Mouse (Mus musculus) heart, embryonic 11.5 days (tissue): ENCODE measurements around the gene Sycn. TPM values are rescaled to one million over a fixed set of nuclear protein-coding genes. Genes with fewer than 3 reads are reported as not detected.

Source experiments
- ATAC-seq: fragments of 200-750 bp; cut with Nextera tagmentation; replicated peaks from 2 replicates; pipeline ENCODE4 v1.8.0; 2017; ENCODE audit warnings: moderate library complexity; ENCODE audit not compliant: insufficient number of reproducible peaks, low FRiP score, low TSS enrichment
- H3K27ac ChIP-seq: fragments of 300-500 bp; sonication (generic); 2 replicates; pipeline ENCODE4 v1.5.1; 2014; ENCODE audit warnings: mild to moderate bottlenecking, low read depth, low read length
- H3K27me3 ChIP-seq: fragments of 300-500 bp; sonication (generic); 2 replicates; pipeline ENCODE4 v1.6.1; 2014; ENCODE audit warnings: mild to moderate bottlenecking, low read length, mixed read lengths; ENCODE audit not compliant: control insufficient read depth, insufficient read depth
- H3K36me3 ChIP-seq: fragments of 300-500 bp; sonication (generic); 2 replicates; pipeline ENCODE4 v1.6.1; 2014; ENCODE audit warnings: mild to moderate bottlenecking, low read length, moderate library complexity, mixed read lengths; ENCODE audit not compliant: control insufficient read depth, insufficient read depth
- H3K4me1 ChIP-seq: fragments of 300-500 bp; sonication (generic); 2 replicates; pipeline ENCODE4 v1.6.1; 2014; ENCODE audit warnings: low read length; ENCODE audit not compliant: control insufficient read depth, insufficient read depth
- H3K4me2 ChIP-seq: fragments of 300-500 bp; sonication (generic); 2 replicates; pipeline ENCODE4 v1.6.1; 2014; ENCODE audit warnings: mild to moderate bottlenecking, moderate library complexity
- H3K4me3 ChIP-seq: fragments of 300-500 bp; sonication (generic); 2 replicates; pipeline ENCODE4 v1.5.1; 2014; ENCODE audit warnings: low read depth, low read length
- H3K9ac ChIP-seq: fragments of 300-500 bp; sonication (generic); 2 replicates; pipeline ENCODE4 v1.6.1; 2014; ENCODE audit warnings: mild to moderate bottlenecking, low read depth, low read length, moderate library complexity
- H3K9me3 ChIP-seq: fragments of 300-500 bp; sonication (generic); replicated peaks from 2 replicates; pipeline ENCODE4 v1.6.1; 2016; ENCODE audit warnings: low read length; ENCODE audit not compliant: control insufficient read depth
- WGBS: fragments of 180-500 bp; shearing (Covaris S2); extraction: QIAGEN DNeasy Blood & Tissue Kit; methylation state at CpG from one replicate; pipeline ENCODE4 v1.1.7; 2014; ENCODE audit not compliant: insufficient replicate concordance; 5-methylcytosine and 5-hydroxymethylcytosine counted together
- polyA plus RNA-seq: library from polyadenylated mRNA; unstranded; fragments of >200 nt; fragmentation: Nextera tagmentation; extraction: Ambion mirVana; gene quantifications from 2 replicates; pipeline ENCODE4 v1.2.1, GENCODE M21; 2014

Gene Sycn
- polyA plus RNA-seq, 1 experiment from 2014 or later = not detected

DNA sequence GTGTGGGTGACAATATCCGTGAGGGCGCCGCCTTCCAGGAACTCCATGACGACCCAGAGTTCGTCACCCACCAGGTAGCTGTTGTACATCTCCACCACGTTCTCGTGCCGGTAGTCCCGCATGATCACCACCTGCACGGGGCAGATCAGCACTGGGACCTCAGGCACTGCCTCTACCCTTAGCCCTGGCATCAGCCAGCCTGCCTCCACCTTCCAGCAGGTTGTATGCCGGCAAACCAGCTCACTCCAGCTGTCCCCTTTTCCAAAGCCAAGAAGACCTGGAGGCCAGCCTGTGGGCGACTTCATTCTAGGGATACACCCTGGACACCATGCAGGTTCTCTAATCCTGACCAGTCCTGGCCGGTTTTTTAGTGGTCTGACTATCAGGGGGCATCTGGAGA lies 22.3 kb downstream of the Sycn start:
- no peak for ATAC-seq
- H3K9ac ChIP-seq = no peak overlapping the region
- no peak overlapping the region for H3K4me3 ChIP-seq
- 92% methylated on average over 13 of the region's 13 CpGs for WGBS
- H3K36me3 ChIP-seq = peaks cover 41% of the 10 kb centered on the region
- no peaks in the 10 kb centered on the region for H3K27me3 ChIP-seq
- H3K4me1 ChIP-seq = peaks cover 5% of the 10 kb centered on the region; the same call in 1 of the 2 replicates
- H3K4me2 ChIP-seq = no peak overlapping the region
- H3K9me3 ChIP-seq = no peaks in the 10 kb centered on the region
- no peak overlapping the region for H3K27ac ChIP-seq

GRCm38 (mm10) chr7:28565407-28565806 lies 24.7 kb downstream of the Sycn start:
- H3K4me2 ChIP-seq = no peak overlapping the region
- no peak overlapping the region for H3K9ac ChIP-seq
- peaks cover 34% of the 10 kb centered on the region for H3K36me3 ChIP-seq
- H3K27me3 ChIP-seq = no peaks in the 10 kb centered on the region
- no peak for ATAC-seq
- no peak overlapping the region for H3K27ac ChIP-seq
- WGBS = 81% methylated on average over 5 of the region's 5 CpGs
- H3K9me3 ChIP-seq = no peaks in the 10 kb centered on the region
- no peak overlapping the region for H3K4me3 ChIP-seq
- H3K4me1 ChIP-seq = peaks cover 4% of the 10 kb centered on the region

DNA sequence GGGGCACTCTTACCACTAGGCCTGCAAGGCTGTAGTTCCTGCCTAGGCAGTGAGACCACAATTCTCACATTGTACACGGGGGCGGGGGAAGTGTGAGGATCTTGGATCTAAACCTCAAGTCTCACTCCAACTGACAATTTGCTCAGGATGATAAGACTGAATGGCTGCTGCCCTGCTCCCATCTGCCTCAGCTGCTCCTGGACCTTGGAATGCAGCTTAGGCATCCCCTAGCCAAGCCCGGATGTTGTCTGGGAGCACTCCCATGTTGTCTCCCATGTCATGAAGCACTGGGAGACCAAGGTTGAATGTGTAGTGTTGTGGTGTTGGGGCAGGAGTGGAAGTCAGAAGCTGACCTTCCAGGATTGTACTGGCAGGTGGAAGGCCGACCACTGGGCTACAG lies 26.9 kb downstream of the Sycn start:
- peaks cover 23% of the 10 kb centered on the region for H3K4me1 ChIP-seq
- H3K4me2 ChIP-seq = no peak overlapping the region
- WGBS = 65% methylated on average over 4 of the region's 4 CpGs
- H3K27me3 ChIP-seq = no peaks in the 10 kb centered on the region
- no peak for ATAC-seq
- H3K4me3 ChIP-seq = no peak overlapping the region
- H3K36me3 ChIP-seq = peaks cover 30% of the 10 kb centered on the region
- no peaks in the 10 kb centered on the region for H3K9me3 ChIP-seq
- H3K9ac ChIP-seq = no peak overlapping the region
- no peak overlapping the region for H3K27ac ChIP-seq

DNA sequence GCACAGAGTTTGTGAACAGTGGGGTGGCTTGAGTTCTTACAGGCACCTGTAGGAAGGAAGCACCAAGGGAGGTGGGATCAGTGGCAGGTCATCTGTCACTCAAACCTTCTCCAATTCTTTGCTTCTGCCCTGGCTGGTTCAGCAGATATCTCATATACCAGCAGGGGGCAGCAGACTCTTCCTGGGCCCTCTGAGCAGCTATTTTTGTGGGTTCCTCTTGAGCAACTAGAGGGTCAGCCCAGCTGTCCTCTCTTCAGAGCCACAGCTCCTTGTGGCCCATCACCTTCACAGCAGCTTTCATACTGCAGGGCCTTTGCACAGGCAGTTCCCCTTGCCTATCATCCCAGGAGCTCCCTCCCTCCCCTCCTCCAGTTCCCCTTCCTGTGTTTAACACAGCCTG lies 27.6 kb downstream of the Sycn start:
- Histone ChIP-seq H3K9ac (no peak overlapping the region), H3K27ac (no peak overlapping the region), H3K4me2 (no peak overlapping the region), H3K9me3 (no peaks in the 10 kb centered on the region), H3K36me3 (peaks cover 26% of the 10 kb centered on the region), H3K4me1 (peaks cover 31% of the 10 kb centered on the region), H3K27me3 (no peaks in the 10 kb centered on the region), H3K4me3 (no peak overlapping the region)
- ATAC-seq = no peak

GRCm38 (mm10) chr7:28570291-28570981 lies 29.8 kb downstream of the Sycn start:
- no peaks in the 10 kb centered on the region for H3K9me3 ChIP-seq
- H3K36me3 ChIP-seq = peaks cover 16% of the 10 kb centered on the region
- no peak overlapping the region for H3K4me2 ChIP-seq
- no peaks in the 10 kb centered on the region for H3K27me3 ChIP-seq
- no peak overlapping the region for H3K9ac ChIP-seq
- H3K4me3 ChIP-seq = no peak overlapping the region
- WGBS = 66% methylated on average over 12 of the region's 12 CpGs
- 0 out of 2 replicates have a peak overlapping the region, but pooled peaks have one; percentile 0 for H3K27ac ChIP-seq
- ATAC-seq = no peak
- H3K4me1 ChIP-seq = peaks cover 35% of the 10 kb centered on the region

GRCm38 (mm10) chr7:28570982-28571682 lies 30.4 kb downstream of the Sycn start:
- ATAC-seq = no peak
- H3K4me2 ChIP-seq = no peak overlapping the region
- 0 out of 2 replicates have a peak overlapping the region, but pooled peaks have one; percentile 0 for H3K27ac ChIP-seq
- H3K4me1 ChIP-seq = peaks cover 41% of the 10 kb centered on the region
- H3K36me3 ChIP-seq = peaks cover 14% of the 10 kb centered on the region
- 39% methylated on average over 5 of the region's 5 CpGs for WGBS
- H3K9ac ChIP-seq = no peak overlapping the region
- H3K4me3 ChIP-seq = no peak overlapping the region
- H3K27me3 ChIP-seq = no peaks in the 10 kb centered on the region
- H3K9me3 ChIP-seq = no peaks in the 10 kb centered on the region

- 82% methylated on average over 5 of the region's 5 CpGs for WGBS
- Histone ChIP-seq H3K36me3 (peaks cover 2% of the 10 kb centered on the region), H3K9me3 (no peaks in the 10 kb centered on the region), H3K27ac (no peak overlapping the region), H3K4me1 (peaks cover 56% of the 10 kb centered on the region), H3K4me3 (no peak overlapping the region), H3K4me2 (no peak overlapping the region), H3K9ac (no peak overlapping the region), H3K27me3 (no peaks in the 10 kb centered on the region)
- ATAC-seq = no peak
Observed at GRCm38 (mm10) chr7:28572689-28573088, 32.0 kb downstream of the Sycn start.

- Histone ChIP-seq H3K27me3 (no peaks in the 10 kb centered on the region), H3K4me2 (no peak overlapping the region), H3K27ac (no peak overlapping the region), H3K4me3 (no peak overlapping the region), H3K9me3 (no peaks in the 10 kb centered on the region), H3K4me1 (peaks cover 62% of the 10 kb centered on the region), H3K9ac (peak overlapping the region; percentile 10; the same call in 1 of the 2 replicates), H3K36me3 (no peaks in the 10 kb centered on the region)
- no peak for ATAC-seq
- 92% methylated on average over 3 of the region's 3 CpGs for WGBS
Observed at GRCm38 (mm10) chr7:28573236-28573635, 32.6 kb downstream of the Sycn start.

GRCm38 (mm10) chr7:28575597-28575996 lies 34.9 kb downstream of the Sycn start:
- Histone ChIP-seq H3K36me3 (no peaks in the 10 kb centered on the region), H3K27me3 (no peaks in the 10 kb centered on the region), H3K4me1 (peaks cover 70% of the 10 kb centered on the region), H3K27ac (no peak overlapping the region), H3K4me3 (no peak overlapping the region), H3K9ac (no peak overlapping the region), H3K4me2 (no peak overlapping the region), H3K9me3 (no peaks in the 10 kb centered on the region)
- no peak for ATAC-seq
- 85% methylated on average over 11 of the region's 11 CpGs for WGBS
